Mouse (Mus musculus) adrenal gland, postnatal 36 days (tissue): ENCODE measurements around the gene Smyd3. TPM values are rescaled to one million over a fixed set of nuclear protein-coding genes. Genes with fewer than 3 reads are reported as not detected.
A peak's percentile ranks its signal among the peaks of the same experiment; 100 is the strongest.

Source experiments
- DNase-seq, 2 experiments: peaks; one replicate each; pipeline ENCODE4 v3.0.0; 2021; ENCODE audit warnings: mixed read lengths in 1 of 2
- long read RNA-seq, 2 experiments: library from polyadenylated mRNA; stranded (forward); transcript quantifications; one replicate each; pipeline ENCODE4 v2.0.0; 2021; ENCODE audit warnings: borderline sequencing depth in 2 of 2
- total RNA-seq, 2 experiments: library from RNA; stranded (reverse); gene quantifications; 2 replicates each; pipeline ENCODE4 v1.2.3; 2021

The Smyd3 gene
- 1 to 10 TPM; 5.1 to 7.7 TPM for total RNA-seq
- long read RNA-seq, experiment 1, partial matches to known transcripts = 0 of 4 reads
- long read RNA-seq, experiment 1, other reads (novel, unspliced or antisense) = 3 of 4 reads
- long read RNA-seq, experiment 2, partial matches to known transcripts = 0 of 1 reads
- long read RNA-seq, experiment 2, other reads (novel, unspliced or antisense) = 1 of 1 reads

- DNase-seq = peak; percentile 86 to 91
Measured at GRCm38 (mm10) chr1:179517713-179518465, at the start of gene Smyd3. Gene Smyd3 (minus strand): TSS chr1:179518041.

DNA sequence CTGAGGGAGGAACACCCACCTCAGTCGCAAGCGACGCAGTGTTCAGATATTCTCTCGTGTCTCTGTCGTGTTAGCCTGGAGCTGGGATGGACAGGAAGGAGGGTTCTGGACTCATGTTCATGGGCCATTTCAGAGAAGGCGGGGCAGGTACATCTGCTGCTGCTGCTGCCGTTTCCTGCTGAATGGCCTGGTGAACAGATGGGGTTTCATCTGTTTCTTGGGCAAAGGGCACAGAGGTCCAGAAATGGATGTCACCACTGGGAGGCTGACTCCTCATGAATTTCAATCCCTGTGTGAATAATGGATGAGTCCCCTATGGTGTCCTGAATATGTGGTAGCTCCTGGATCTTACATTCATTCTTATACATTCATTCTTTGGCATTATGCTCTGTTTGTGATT lies 49.7 kb upstream of the Smyd3 start:
- DNase-seq = no peak

DNA sequence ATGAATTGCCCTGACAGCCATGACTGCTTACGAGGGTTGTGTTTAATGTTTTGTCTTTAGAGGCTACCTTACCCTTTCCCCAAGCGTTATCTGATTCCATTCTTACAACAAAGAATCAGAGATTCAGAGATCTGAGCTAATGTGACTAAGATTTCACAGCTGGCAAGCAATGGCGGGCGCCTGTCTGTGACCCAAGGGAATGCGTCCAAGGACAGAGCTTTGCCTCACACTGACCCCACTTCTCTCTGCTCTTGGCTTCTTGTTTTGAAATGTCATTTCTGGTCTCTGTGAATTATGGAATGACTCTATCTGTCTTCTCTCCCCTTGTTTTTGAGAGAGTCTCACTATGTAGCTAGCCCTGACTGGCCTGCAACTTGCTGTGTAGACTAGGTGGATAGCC lies 46.1 kb upstream of the Smyd3 start:
- peak; percentile 71 to 76 for DNase-seq

DNA sequence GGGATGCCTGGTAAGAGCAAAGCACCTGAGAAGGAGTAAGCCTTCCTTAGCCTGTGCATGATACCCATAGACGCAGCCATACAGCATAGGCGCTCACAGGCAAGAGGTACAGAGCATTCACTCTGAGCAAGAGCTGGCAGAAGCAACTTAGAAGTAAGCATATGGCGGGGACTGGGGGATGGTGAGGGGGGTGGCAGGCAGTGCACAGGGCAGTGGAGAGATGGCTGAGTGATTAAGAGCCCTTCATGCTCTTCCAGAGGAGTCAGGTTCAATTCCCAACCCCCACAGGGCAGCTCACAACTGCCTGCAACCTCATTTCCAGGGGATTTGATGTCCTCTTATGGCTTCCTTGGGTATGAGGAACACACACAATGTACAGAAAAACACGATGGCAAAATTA lies 45.4 kb upstream of the Smyd3 start:
- no peak for DNase-seq

GRCm38 (mm10) chr1:179560845-179561430 lies 43.1 kb upstream of the Smyd3 start:
- DNase-seq = no peak

- DNase-seq = no peak
Measured at GRCm38 (mm10) chr1:179559446-179560194, 41.8 kb upstream of the Smyd3 start.

DNA sequence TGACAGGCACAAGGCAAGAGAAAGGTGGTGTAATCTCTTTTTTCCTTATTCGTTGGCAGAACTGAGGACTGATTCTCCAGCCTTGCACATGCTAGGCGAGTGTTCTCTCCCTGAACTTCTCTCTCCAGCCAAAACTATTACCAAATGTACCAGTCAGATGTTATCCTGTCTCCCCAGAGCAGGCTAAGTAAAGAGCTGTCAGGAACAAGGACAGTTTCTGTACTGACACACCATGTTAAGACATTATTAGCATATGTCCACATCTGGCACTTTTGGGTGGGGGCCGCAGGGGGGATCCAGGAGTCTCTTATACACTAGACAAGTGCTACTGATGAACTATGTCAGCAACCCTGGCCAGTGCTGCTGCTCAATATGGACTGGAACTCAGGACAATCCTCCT lies 39.1 kb upstream of the Smyd3 start:
- DNase-seq = no peak

DNA sequence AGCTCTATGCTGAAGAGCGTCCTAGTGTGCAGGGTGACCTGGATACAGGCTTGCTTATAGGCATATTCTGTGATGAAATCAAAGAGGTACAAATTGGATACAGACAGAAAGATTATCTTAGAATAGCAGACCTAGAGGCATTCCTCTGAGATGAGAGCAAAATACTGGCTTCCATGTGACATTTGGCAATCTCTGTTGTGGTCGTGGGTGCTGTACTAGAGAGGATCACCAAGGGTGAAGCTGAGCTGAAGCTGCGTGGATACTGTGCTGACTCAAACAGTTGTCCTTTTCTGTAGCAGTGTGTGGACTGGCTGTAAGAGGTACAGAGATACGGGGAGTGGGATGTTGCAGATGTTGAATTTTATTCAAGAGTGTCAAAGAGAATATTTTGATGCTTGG lies 36.1 kb upstream of the Smyd3 start:
- no peak for DNase-seq

- peak in 1 of 2 experiments; percentile 34 for DNase-seq
Measured at GRCm38 (mm10) chr1:179553197-179553948, 35.5 kb upstream of the Smyd3 start.

GRCm38 (mm10) chr1:179552751-179553150 lies 34.9 kb upstream of the Smyd3 start:
- DNase-seq = no peak

GRCm38 (mm10) chr1:179551921-179552320 lies 34.1 kb upstream of the Smyd3 start:
- no peak for DNase-seq

GRCm38 (mm10) chr1:179551336-179551735 lies 33.5 kb upstream of the Smyd3 start:
- no peak for DNase-seq

- DNase-seq = no peak
Measured at GRCm38 (mm10) chr1:179548996-179549752, 31.3 kb upstream of the Smyd3 start.

DNA sequence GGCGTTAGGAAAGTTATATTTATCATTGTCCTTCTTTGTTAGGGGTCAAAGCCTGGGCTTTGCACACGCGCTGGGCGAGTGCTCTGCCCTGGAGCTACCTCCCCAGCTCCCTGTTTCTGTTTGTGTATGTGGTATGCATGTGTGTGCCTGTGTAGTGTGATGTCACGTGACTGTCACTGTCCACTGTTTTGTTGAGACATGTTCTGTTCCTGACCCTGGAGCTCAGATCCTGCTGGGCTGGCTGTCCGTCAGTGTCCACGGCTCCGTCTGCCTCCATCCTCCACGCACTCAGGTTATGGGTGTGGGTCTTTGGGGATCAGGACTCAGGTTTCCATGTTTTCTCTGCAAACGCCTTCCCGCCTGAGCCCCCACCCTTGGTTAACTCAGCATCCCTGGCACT lies 30.4 kb upstream of the Smyd3 start:
- no peak for DNase-seq

GRCm38 (mm10) chr1:179547176-179547575 lies 29.3 kb upstream of the Smyd3 start:
- DNase-seq = no peak

- DNase-seq = no peak
Measured at GRCm38 (mm10) chr1:179546551-179546917, 28.7 kb upstream of the Smyd3 start.

DNA sequence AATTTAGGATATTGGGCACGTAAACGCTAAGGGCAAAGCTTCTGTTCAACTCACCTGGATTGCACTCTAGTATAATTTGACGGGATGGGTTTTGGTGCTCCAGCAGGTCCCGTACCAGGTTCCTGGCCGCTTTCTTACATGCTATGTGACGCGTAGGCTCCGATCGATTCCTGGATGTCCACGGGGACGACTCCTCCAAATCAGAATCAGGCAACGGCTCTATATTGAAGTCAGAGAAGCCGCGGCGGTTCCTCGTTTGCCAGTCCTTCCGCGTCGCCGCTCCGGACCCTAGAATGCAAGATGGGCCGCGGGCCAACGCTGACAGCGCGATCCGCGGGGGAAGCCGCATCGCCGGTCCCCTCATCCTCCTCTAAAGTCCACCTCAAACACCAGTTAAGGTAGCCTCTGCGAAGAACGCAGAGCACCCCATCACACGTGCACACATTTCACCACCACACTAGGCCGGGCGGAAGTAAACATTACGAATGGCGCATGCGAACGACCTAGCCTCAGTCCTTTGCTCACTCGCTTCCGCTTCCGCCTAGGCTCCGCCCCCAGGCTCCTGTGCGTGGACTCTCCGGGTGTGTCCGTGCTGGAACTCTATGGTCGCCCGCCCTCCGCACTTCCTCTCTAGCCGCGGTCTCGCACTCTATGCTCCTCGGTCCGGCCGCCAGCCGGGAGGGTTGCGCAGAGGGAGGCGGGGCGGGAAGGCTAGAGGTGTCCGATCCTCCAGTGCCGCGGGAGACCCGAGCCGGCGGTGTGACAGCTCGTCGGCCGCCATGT lies 28.1 kb upstream of the Smyd3 start, which contains the start of the genes Tfb2m and Cnst:
Tfb2m (minus strand) TSS at position 500 of the 783 bp plus-strand sequence.
Cnst (plus strand) TSS at position 603 of the 783 bp plus-strand sequence.
- peak; percentile 99 for DNase-seq

DNA sequence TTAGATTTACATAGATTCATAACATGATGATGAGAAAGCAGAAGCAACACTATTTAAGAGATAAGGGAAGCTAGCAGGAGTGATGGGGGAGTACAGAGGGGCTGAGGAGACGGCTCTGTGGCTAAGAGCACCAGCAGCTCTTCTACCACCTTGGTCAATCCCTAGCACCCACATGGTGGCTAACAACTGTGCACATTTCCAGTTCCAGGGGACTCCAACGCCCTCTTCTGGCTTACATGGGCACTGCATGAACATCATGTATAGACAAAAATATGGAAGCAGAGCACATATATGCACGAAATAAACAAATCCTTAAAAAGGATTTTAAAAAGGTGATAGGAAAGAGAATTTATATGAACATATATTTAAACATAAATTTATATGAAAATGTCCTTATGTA lies 23.7 kb upstream of the Smyd3 start:
- DNase-seq = no peak

- no peak for DNase-seq
Measured at GRCm38 (mm10) chr1:179539887-179540286, 22.0 kb upstream of the Smyd3 start.

DNA sequence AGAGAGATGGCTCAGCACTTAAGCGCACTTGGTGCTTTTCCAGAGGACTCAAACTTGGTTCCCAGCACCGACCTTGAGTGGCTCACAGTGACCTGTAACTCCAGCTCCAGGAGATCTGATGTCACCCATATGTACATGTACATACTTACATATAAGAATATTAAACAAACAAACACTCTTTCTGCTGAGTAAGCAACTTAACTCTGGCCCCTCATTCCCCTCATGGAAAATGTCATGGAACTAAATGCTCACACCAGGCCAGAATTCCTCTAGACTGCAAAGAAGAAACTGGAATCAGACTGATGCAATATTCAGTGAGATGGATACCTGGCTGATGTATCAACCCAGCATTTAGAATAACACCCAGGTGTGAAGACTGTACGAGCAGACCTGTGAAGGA lies 21.2 kb upstream of the Smyd3 start:
- no peak for DNase-seq
